Mouse (Mus musculus): ENCODE data around the gene Ppil3. TPM values are rescaled to one million over a fixed set of nuclear protein-coding genes. Genes with fewer than 3 reads are reported as not detected.

Gene Ppil3
- polyA plus RNA-seq, 1 experiment from 2014 or later: 49.2 TPM

Other genes starting within 250 kb of the Ppil3 start
- gene Aox4, start 235.1 kb downstream of the Ppil3 start, polyA plus RNA-seq (2015; fragmentation: Nextera tagmentation; extraction: Ambion mirVana): 0.02 TPM in 1 of 2 replicates, not detected in the other
- gene Aox2, start 167.2 kb downstream of the Ppil3 start, polyA plus RNA-seq (2015; fragmentation: Nextera tagmentation; extraction: Ambion mirVana): 0.04 TPM in 1 of 2 replicates, not detected in the other
- gene Bzw1, start 52.6 kb downstream of the Ppil3 start, polyA plus RNA-seq (2015; fragmentation: Nextera tagmentation; extraction: Ambion mirVana): 343 and 360 TPM in 2 replicates
- gene Clk1, start 21.4 kb downstream of the Ppil3 start, polyA plus RNA-seq (2015; fragmentation: Nextera tagmentation; extraction: Ambion mirVana): 174 and 176 TPM in 2 replicates
- 40.4 and 42.4 TPM in 2 replicates for gene Nif3l1, start 335 bp downstream of the Ppil3 start, polyA plus RNA-seq (2015; fragmentation: Nextera tagmentation; extraction: Ambion mirVana)
- gene Orc2, start 59.6 kb upstream of the Ppil3 start, polyA plus RNA-seq (2015; fragmentation: Nextera tagmentation; extraction: Ambion mirVana): 26.9 and 30.3 TPM in 2 replicates
- gene Fam126b, start 140.8 kb upstream of the Ppil3 start, polyA plus RNA-seq (2015; fragmentation: Nextera tagmentation; extraction: Ambion mirVana): 6.8 and 8.0 TPM in 2 replicates
- gene Ndufb3, start 140.9 kb upstream of the Ppil3 start, polyA plus RNA-seq (2015; fragmentation: Nextera tagmentation; extraction: Ambion mirVana): 157 and 166 TPM in 2 replicates

Data from lung, embryonic 15.5 days (tissue).